Mouse (Mus musculus) brain, embryonic 14.5 days (tissue): ENCODE measurements around the gene Phc1.

Source experiments
- CTCF ChIP-seq: fragments of 200-500 bp; IDR thresholded peaks from 2 replicates; pipeline ENCODE4 v1.5.1; 2012; ENCODE audit warnings: inconsistent platforms, mild to moderate bottlenecking, moderate library complexity, borderline replicate concordance; ENCODE audit not compliant: insufficient read depth, insufficient read length; ENCODE audit errors: extremely low read depth
- POLR2A ChIP-seq: fragments of 200-500 bp; IDR thresholded peaks from 2 replicates; pipeline ENCODE4 v1.6.1; 2012; ENCODE audit warnings: mild to moderate bottlenecking, inconsistent platforms, borderline replicate concordance; ENCODE audit not compliant: poor library complexity, insufficient read depth, insufficient read length, severe bottlenecking; ENCODE audit errors: extremely low read depth

DNA sequence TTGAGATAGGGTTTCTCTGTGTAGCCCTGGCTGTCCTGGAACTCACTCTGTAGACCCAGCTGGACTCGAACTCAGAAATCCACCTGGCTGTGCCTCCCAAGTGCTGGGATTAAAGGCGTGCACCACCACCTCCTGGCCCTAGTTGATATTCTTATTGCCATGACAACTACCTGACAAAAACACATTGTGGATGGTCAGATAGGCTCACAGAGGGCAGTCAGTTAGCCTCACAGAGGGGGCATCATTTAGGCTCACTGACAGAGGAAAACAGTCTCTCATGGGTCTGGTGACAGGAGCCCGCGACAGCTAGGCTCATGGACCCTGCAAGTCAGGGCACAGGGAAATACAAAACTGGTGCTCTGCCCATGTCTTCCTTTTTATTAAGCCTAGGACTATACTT is 56.1 kb downstream of the Phc1 start:
- TF ChIP-seq CTCF (no peak), POLR2A (no peak)
